Mouse (Mus musculus): ENCODE measurements at regions not wholly inside any gene's neighbourhood (a gene's known extent, or its start where the extent isn't known, plus 50 kb on each side); places are given as distances from the start of the nearest gene placed in this dataset.
A peak's percentile ranks its signal among the peaks of the same experiment; 100 is the strongest.

DNA sequence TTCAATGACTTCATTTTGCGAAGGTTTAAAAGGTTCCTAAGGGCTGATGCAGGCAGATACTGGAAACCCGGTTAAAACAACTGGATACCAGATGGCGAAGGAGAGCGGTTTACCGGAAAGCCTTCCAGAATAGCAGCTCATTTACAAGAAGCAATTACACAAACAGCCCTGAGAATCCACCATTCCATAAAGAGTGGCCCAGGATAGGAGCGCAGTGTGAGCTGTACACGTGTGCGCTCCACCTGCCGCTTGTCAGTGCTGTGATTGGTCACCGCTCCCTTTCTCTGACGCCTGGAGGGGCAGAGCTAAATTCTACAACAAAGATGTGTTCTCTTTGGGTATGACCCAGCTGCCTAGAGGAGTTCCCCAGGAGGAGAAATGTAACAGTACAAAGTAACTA, 249.5 kb upstream of the Runx1 start:
- no peak overlapping the region for H3K9ac ChIP-seq (ENCODE audit: low read length)
- no peak overlapping the region for H3K4me3 ChIP-seq (ENCODE audit: low read depth, low read length)
- H3K4me2 ChIP-seq (ENCODE audit: low read depth, severe bottlenecking), result no peak overlapping the region
- ATAC-seq (ENCODE audit: insufficient number of reproducible peaks, low FRiP score, low TSS enrichment, low read depth) (no peak), DNase-seq (ENCODE audit: low spot score) (peak; percentile 47)
- H3K27ac ChIP-seq (replicated peaks; ENCODE audit: low read depth, low read length), result no peak overlapping the region
- H3K36me3 ChIP-seq (ENCODE audit: control insufficient read depth, insufficient read depth, low read length), result no peaks in the 10 kb centered on the region
- 54% methylated on average over 11 of the region's 11 CpGs for WGBS
- no peaks in the 10 kb centered on the region for H3K27me3 ChIP-seq (ENCODE audit: control insufficient read depth, insufficient read depth, low read length)
- 0 out of 2 replicates have a peak, but pooled peaks cover 8% of the 10 kb centered on the region for H3K4me1 ChIP-seq (ENCODE audit: control insufficient read depth, insufficient read depth, low read length)
- H3K9me3 ChIP-seq (ENCODE audit: control insufficient read depth, low read length), result no peaks in the 10 kb centered on the region

DNA sequence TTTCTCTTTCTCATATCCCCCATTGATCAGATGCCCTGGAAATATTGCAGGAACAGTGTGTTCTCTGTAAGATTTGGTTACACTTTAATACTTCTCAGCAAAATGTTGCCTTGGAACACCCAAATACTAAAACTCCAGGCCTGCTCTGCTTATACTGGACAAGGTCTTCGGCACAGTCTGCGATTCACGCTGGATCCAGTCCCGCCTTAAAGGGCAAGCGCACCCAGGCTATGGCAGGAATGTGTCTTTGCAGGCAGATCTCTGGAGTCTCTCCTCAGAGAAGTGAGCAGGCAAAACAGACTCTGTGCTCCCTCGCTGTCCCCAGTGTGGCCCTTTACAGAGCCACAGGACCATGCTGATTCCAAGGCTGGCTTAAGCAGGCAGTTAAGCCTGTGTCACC, 246.2 kb upstream of the Runx1 start:
- no peaks in the 10 kb centered on the region for H3K36me3 ChIP-seq (ENCODE audit: control insufficient read depth, insufficient read depth, low read length)
- H3K9ac ChIP-seq (ENCODE audit: low read length), result no peak overlapping the region
- no peaks in the 10 kb centered on the region for H3K4me1 ChIP-seq (ENCODE audit: control insufficient read depth, insufficient read depth, low read length)
- H3K27me3 ChIP-seq (ENCODE audit: control insufficient read depth, insufficient read depth, low read length), result no peaks in the 10 kb centered on the region
- no peak overlapping the region for H3K4me3 ChIP-seq (ENCODE audit: low read depth, low read length)
- ATAC-seq (ENCODE audit: insufficient number of reproducible peaks, low FRiP score, low TSS enrichment, low read depth) (no peak), DNase-seq (ENCODE audit: low spot score) (no peak)
- 61% methylated on average over 6 of the region's 6 CpGs for WGBS
- H3K9me3 ChIP-seq (ENCODE audit: control insufficient read depth, low read length), result no peaks in the 10 kb centered on the region
- H3K4me2 ChIP-seq (ENCODE audit: low read depth, severe bottlenecking), result no peak overlapping the region
- no peak overlapping the region for H3K27ac ChIP-seq (replicated peaks; ENCODE audit: low read depth, low read length)

DNA sequence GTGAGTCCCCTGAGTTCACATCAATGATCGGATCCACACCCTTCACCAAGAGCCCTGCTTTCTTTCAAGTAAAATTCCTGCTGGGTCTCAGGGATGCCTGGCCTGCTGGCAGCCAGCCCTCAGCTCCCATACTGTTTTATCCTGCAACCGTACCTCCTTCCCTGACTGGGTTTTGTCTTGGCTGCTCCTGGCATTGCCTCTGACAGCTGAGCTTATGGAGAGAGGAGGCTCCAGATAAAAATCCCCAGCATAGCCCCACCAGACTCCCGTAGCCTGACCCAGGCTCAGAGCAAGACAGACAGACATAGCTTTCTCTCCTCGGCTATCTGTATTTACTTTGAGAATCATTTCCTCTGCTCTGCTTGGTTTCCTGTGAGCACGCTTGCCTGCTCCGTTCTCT, 245.8 kb upstream of the Runx1 start:
- WGBS, result 67% methylated on average over 6 of the region's 6 CpGs
- ATAC-seq (ENCODE audit: insufficient number of reproducible peaks, low FRiP score, low TSS enrichment, low read depth), result no peak
- no peaks in the 10 kb centered on the region for H3K27me3 ChIP-seq (ENCODE audit: control insufficient read depth, insufficient read depth, low read length)
- no peak overlapping the region for H3K4me2 ChIP-seq (ENCODE audit: low read depth, severe bottlenecking)
- H3K9ac ChIP-seq (ENCODE audit: low read length), result no peak overlapping the region
- no peaks in the 10 kb centered on the region for H3K36me3 ChIP-seq (ENCODE audit: control insufficient read depth, insufficient read depth, low read length)
- H3K9me3 ChIP-seq (ENCODE audit: control insufficient read depth, low read length), result no peaks in the 10 kb centered on the region
- H3K4me1 ChIP-seq (ENCODE audit: control insufficient read depth, insufficient read depth, low read length), result no peaks in the 10 kb centered on the region
- no peak overlapping the region for H3K4me3 ChIP-seq (ENCODE audit: low read depth, low read length)
- DNase-seq (ENCODE audit: low spot score), result no peak
- 0 out of 2 replicates have a peak overlapping the region, but pooled peaks have one; percentile 21 for H3K27ac ChIP-seq (replicated peaks; ENCODE audit: low read depth, low read length)

DNA sequence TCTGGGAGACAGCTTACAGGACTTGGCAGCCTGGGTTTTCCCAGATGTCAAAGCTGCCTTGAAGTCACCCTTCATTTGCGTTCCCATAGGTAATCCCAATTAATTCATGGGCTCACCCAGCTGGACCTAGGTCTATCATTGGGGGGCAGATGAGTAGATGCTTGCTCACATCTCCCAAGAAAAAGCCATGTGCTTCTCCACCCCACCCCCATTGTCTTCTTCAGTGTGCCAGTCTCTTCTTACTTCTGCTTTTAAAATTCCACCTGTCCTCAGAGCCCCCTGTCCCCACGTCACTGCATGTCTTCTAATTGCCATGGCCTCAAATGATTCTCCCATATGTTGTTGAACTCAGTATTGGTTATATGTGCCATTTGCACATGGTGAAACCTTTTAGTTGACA, 240.9 kb upstream of the Runx1 start:
- Histone ChIP-seq H3K4me3 (ENCODE audit: low read depth, low read length) (no peak overlapping the region), H3K27me3 (ENCODE audit: control insufficient read depth, insufficient read depth, low read length) (no peaks in the 10 kb centered on the region), H3K36me3 (ENCODE audit: control insufficient read depth, insufficient read depth, low read length) (no peaks in the 10 kb centered on the region), H3K9ac (ENCODE audit: low read length) (no peak overlapping the region), H3K4me1 (ENCODE audit: control insufficient read depth, insufficient read depth, low read length) (no peaks in the 10 kb centered on the region), H3K9me3 (ENCODE audit: control insufficient read depth, low read length) (no peaks in the 10 kb centered on the region), H3K27ac (replicated peaks; ENCODE audit: low read depth, low read length) (no peak overlapping the region), H3K4me2 (ENCODE audit: low read depth, severe bottlenecking) (no peak overlapping the region)
- DNase-seq (ENCODE audit: low spot score), result no peak
- ATAC-seq (ENCODE audit: insufficient number of reproducible peaks, low FRiP score, low TSS enrichment, low read depth), result no peak
- WGBS, result 82% methylated on average over 2 of the region's 2 CpGs

DNA sequence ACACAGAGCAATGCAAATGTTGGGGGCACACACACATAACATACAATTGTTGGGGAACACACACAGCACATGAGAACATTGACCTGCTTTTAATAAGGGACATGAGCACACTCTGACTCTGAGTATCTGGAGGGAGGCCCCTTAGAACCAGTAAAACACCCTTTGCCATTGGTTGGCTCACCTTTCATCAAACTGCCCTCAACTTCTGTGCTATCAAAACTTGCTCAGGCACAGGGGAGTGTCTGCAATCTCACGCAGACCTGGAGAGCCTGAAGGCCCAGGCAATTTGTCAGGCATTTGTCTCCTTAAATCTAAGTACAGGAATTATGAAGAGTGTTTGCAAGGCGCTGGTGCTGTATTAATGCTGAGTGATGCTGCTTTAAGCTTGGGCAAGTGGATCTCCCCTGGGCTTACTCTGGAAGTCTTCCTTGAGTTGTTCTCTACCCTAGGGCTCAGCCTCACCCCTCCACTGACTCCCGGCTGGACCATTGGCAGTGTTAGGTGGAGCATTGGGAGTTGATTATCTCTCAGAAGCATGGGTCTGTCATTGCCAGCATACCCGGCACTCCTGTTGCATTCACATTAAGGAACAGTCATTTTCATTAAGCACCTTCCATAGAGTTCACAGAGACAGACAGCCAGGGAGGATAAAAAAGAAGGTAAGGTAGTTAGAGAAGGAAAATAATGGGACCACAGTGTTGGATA, 235.7 kb upstream of the Runx1 start:
- WGBS, result 75% methylated on average over 4 of the region's 4 CpGs
- H3K27me3 ChIP-seq (ENCODE audit: control insufficient read depth, insufficient read depth, low read length), result no peaks in the 10 kb centered on the region
- H3K36me3 ChIP-seq (ENCODE audit: control insufficient read depth, insufficient read depth, low read length), result no peaks in the 10 kb centered on the region
- no peaks in the 10 kb centered on the region for H3K9me3 ChIP-seq (ENCODE audit: control insufficient read depth, low read length)
- ATAC-seq (ENCODE audit: insufficient number of reproducible peaks, low FRiP score, low TSS enrichment, low read depth), result no peak
- no peak for DNase-seq (ENCODE audit: low spot score)
- H3K4me1 ChIP-seq (ENCODE audit: control insufficient read depth, insufficient read depth, low read length), result no peaks in the 10 kb centered on the region
- no peak overlapping the region for H3K4me2 ChIP-seq (ENCODE audit: low read depth, severe bottlenecking)
- H3K4me3 ChIP-seq (ENCODE audit: low read depth, low read length), result no peak overlapping the region
- no peak overlapping the region for H3K27ac ChIP-seq (replicated peaks; ENCODE audit: low read depth, low read length)
- no peak overlapping the region for H3K9ac ChIP-seq (ENCODE audit: low read length)

DNA sequence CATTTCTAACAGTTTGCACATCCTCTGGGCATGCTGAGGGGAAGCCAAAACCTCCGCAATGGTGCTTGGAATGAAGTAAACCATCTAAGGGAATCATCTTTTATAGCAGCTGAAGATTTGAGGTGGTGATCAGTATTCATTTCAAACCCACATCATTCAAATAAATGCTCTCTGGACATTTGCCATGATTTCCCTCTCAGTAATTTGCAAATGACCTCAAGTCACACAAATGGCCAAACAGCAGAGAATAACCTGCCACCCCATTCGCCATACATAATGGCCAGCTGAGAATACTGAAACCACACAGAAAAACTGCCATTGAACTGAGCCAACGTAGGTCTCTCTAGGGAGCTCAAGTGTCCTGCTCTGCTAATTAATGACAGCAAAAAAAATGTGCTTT, 230.3 kb upstream of the Runx1 start:
- H3K27ac ChIP-seq (replicated peaks; ENCODE audit: low read depth, low read length), result no peak overlapping the region
- H3K9me3 ChIP-seq (ENCODE audit: control insufficient read depth, low read length), result no peaks in the 10 kb centered on the region
- ATAC-seq (ENCODE audit: insufficient number of reproducible peaks, low FRiP score, low TSS enrichment, low read depth) (no peak), DNase-seq (ENCODE audit: low spot score) (no peak)
- no peak overlapping the region for H3K4me2 ChIP-seq (ENCODE audit: low read depth, severe bottlenecking)
- H3K4me1 ChIP-seq (ENCODE audit: control insufficient read depth, insufficient read depth, low read length), result no peaks in the 10 kb centered on the region
- WGBS, result 71% methylated on average over 3 of the region's 3 CpGs
- H3K27me3 ChIP-seq (ENCODE audit: control insufficient read depth, insufficient read depth, low read length), result no peaks in the 10 kb centered on the region
- no peak overlapping the region for H3K4me3 ChIP-seq (ENCODE audit: low read depth, low read length)
- no peak overlapping the region for H3K9ac ChIP-seq (ENCODE audit: low read length)
- no peaks in the 10 kb centered on the region for H3K36me3 ChIP-seq (ENCODE audit: control insufficient read depth, insufficient read depth, low read length)

DNA sequence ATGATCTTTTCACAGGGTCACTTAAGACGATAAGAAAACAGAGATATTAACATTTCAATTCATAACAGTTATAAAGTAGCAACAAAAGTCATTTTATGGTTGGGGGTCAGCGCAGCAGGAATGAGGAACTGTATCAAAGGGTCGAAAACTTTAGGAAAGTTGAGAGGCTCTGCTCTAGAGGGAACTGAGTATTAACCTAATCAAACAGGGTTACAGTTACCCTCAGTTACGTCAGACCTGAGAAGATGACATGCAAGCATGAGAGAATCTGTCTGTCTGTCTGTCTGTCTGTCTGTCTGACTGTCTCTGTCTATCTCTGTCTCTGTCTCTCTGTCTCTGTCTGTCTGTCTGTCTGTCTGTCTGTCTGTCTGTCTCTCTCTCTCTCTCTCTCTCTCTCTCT, 229.6 kb upstream of the Runx1 start:
- Histone ChIP-seq H3K4me2 (ENCODE audit: low read depth, severe bottlenecking) (no peak overlapping the region), H3K9ac (ENCODE audit: low read length) (no peak overlapping the region), H3K27ac (replicated peaks; ENCODE audit: low read depth, low read length) (no peak overlapping the region), H3K4me1 (ENCODE audit: control insufficient read depth, insufficient read depth, low read length) (no peaks in the 10 kb centered on the region), H3K9me3 (ENCODE audit: control insufficient read depth, low read length) (no peaks in the 10 kb centered on the region), H3K27me3 (ENCODE audit: control insufficient read depth, insufficient read depth, low read length) (no peaks in the 10 kb centered on the region), H3K4me3 (ENCODE audit: low read depth, low read length) (no peak overlapping the region), H3K36me3 (ENCODE audit: control insufficient read depth, insufficient read depth, low read length) (no peaks in the 10 kb centered on the region)
- ATAC-seq (ENCODE audit: insufficient number of reproducible peaks, low FRiP score, low TSS enrichment, low read depth) (no peak), DNase-seq (ENCODE audit: low spot score) (no peak)
- WGBS, result 84% methylated on average over 4 of the region's 4 CpGs

DNA sequence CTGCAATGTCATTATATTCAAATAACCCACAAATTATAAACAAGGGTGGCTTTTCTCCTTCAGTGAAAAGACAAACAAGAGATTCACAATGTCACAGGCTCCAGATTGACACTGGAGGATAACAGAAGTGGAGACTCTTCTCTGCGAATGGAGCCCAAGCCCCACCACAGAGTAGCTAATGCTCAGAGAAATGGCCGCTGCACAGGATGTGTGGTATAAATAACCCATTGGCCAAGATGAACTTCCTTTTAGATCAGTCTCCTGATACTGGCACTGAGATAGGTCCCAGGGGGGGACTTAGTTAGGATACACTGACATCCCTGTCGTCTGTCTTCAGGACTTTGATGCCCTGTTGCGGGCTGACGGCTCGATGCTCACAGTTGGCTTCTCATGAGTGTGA, 225.3 kb upstream of the Runx1 start:
- no peaks in the 10 kb centered on the region for H3K4me1 ChIP-seq (ENCODE audit: control insufficient read depth, insufficient read depth, low read length)
- H3K9me3 ChIP-seq (ENCODE audit: control insufficient read depth, low read length), result no peaks in the 10 kb centered on the region
- H3K9ac ChIP-seq (ENCODE audit: low read length), result no peak overlapping the region
- 87% methylated on average over 6 of the region's 6 CpGs for WGBS
- H3K4me2 ChIP-seq (ENCODE audit: low read depth, severe bottlenecking), result no peak overlapping the region
- no peaks in the 10 kb centered on the region for H3K27me3 ChIP-seq (ENCODE audit: control insufficient read depth, insufficient read depth, low read length)
- H3K27ac ChIP-seq (replicated peaks; ENCODE audit: low read depth, low read length), result no peak overlapping the region
- DNase-seq (ENCODE audit: low spot score) (no peak), ATAC-seq (ENCODE audit: insufficient number of reproducible peaks, low FRiP score, low TSS enrichment, low read depth) (no peak)
- no peaks in the 10 kb centered on the region for H3K36me3 ChIP-seq (ENCODE audit: control insufficient read depth, insufficient read depth, low read length)
- H3K4me3 ChIP-seq (ENCODE audit: low read depth, low read length), result no peak overlapping the region

DNA sequence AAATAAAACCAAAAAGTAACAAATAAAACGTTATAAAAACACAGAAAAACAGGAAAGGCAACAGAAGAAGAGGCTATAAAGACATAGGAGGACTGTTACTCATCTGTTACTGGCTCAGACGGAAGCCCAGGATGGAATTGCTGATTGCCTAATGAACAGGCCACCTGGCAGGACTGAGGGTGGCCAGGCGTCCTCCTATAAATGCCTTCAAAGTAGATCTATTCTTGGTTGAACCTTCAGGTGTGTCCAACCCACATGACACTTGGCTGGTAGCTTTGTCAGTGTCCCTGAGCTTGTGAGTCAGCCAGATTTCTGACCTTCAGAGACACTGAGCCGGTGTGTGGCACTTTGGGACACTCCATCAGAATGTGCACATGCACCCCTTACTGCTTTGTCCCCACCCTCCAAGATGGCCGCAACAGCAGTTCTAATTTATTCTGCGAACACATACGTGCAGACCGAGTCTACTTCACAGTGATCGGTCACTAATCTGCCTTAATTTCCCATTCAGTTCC, 222.5 kb upstream of the Runx1 start:
- Histone ChIP-seq H3K27me3 (ENCODE audit: control insufficient read depth, insufficient read depth, low read length) (no peaks in the 10 kb centered on the region), H3K4me3 (ENCODE audit: low read depth, low read length) (no peak overlapping the region), H3K9ac (ENCODE audit: low read length) (no peak overlapping the region), H3K36me3 (ENCODE audit: control insufficient read depth, insufficient read depth, low read length) (no peaks in the 10 kb centered on the region), H3K4me2 (ENCODE audit: low read depth, severe bottlenecking) (no peak overlapping the region), H3K9me3 (ENCODE audit: control insufficient read depth, low read length) (no peaks in the 10 kb centered on the region), H3K27ac (replicated peaks; ENCODE audit: low read depth, low read length) (no peak overlapping the region), H3K4me1 (ENCODE audit: control insufficient read depth, insufficient read depth, low read length) (peaks cover 1% of the 10 kb centered on the region; the same call in 1 of the 2 replicates)
- DNase-seq (ENCODE audit: low spot score) (no peak), ATAC-seq (ENCODE audit: insufficient number of reproducible peaks, low FRiP score, low TSS enrichment, low read depth) (no peak)
- 71% methylated on average over 9 of the region's 9 CpGs for WGBS

Measured in limb, embryonic 11.5 days (tissue).